Comparison of ENCODE assay signal across 17 mouse cellular contexts in the genomic region with DNA sequence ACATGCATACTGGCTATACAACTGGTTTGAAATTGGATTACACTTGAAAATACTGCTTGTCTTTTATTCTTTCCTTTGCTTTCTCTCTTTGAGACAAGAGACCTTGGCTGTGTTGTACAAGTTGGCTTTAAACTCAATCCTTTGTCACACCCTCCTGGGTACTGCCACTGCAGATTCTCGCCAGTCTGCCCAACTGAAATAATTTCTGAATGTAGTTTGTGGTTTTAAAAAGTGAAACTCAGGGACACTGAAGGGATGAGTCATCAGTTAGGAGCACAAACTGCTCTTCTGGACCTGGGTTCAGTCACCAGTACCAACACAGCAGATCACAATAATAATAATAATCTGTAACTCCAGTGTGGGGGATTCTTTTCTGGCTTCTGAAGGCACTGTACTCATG. TPM values are rescaled to one million over a fixed set of nuclear protein-coding genes. Genes with fewer than 3 reads are reported as not detected.
DNase-seq lines count a peak whose midpoint lies in the region; ATAC-seq and TF ChIP-seq lines count a peak whose summit lies in the region.
"Had no signal": no experiment of that assay in that cellular context is flagged by ENCODE, and none has a peak within 500 bp of the region (broad histone marks: within the 10 kb centered on the region; RNA-seq: fewer than 3 reads in every experiment).

No protein-coding gene starts in this region.

- intact Hi-C loops in heart, postnatal 14 days (cut with DNase I) = no loop called here

- H3K27ac ChIP-seq in midbrain, embryonic 15.5 days = no peak overlapping the region
- H3K27ac ChIP-seq: embryonic facial prominence, embryonic 12.5 days; hindbrain, embryonic 15.5 days; liver, embryonic 15.5 days; midbrain, embryonic 12.5 days had no signal

- ATAC-seq in megakaryocyte, adult 5-6 weeks (ENCODE audit: poor library complexity, severe bottlenecking) = no peak
- no peak for ATAC-seq in midbrain, embryonic 15.5 days (replicated peaks)

- no peak for TF ChIP-seq POLR2A in myocyte (IDR thresholded peaks at IDR 0.05; ENCODE audit: insufficient read length, low read depth)

- H3K9ac ChIP-seq in midbrain, embryonic 15.5 days = no peak overlapping the region
- H3K9ac ChIP-seq: embryonic facial prominence, embryonic 12.5 days; hindbrain, embryonic 15.5 days; liver, embryonic 15.5 days; midbrain, embryonic 12.5 days had no signal

- peaks cover 31% of the 10 kb centered on the region for H3K79me2 ChIP-seq in myocyte (ENCODE audit: control insufficient read depth, insufficient read depth)

- H3K9me3 ChIP-seq in megakaryocyte, embryonic 14.5 days = no peaks in the 10 kb centered on the region
- H3K9me3 ChIP-seq in midbrain, embryonic 15.5 days = no peaks in the 10 kb centered on the region
- H3K9me3 ChIP-seq: embryonic facial prominence, embryonic 12.5 days; hindbrain, embryonic 15.5 days; liver, embryonic 15.5 days; midbrain, embryonic 12.5 days had no signal

- H3ac ChIP-seq in myocyte (ENCODE audit: control insufficient read depth, insufficient read length) = no peak overlapping the region

- H3K4me2 ChIP-seq in myocyte (ENCODE audit: low read depth) = peak overlapping the region; percentile 22
- no peak overlapping the region for H3K4me2 ChIP-seq in midbrain, embryonic 15.5 days
- H3K4me2 ChIP-seq: embryonic facial prominence, embryonic 12.5 days; hindbrain, embryonic 15.5 days; liver, embryonic 15.5 days; midbrain, embryonic 12.5 days had no signal

- WGBS in midbrain, embryonic 15.5 days = 81% methylated on average over 1 of the region's 1 CpGs

- H3K36me3 ChIP-seq in megakaryocyte, embryonic 14.5 days (replicated peaks; ENCODE audit: low read length) = peaks cover 79% of the 10 kb centered on the region
- peaks cover 8% of the 10 kb centered on the region for H3K36me3 ChIP-seq in myocyte (ENCODE audit: control insufficient read depth, insufficient read depth)
- H3K36me3 ChIP-seq in midbrain, embryonic 15.5 days (replicated peaks) = peaks cover 13% of the 10 kb centered on the region

- peak overlapping the region; percentile 19 for H3K4me3 ChIP-seq in megakaryocyte, embryonic 14.5 days (replicated peaks)
- H3K4me3 ChIP-seq in myocyte = no peak overlapping the region
- no peak overlapping the region for H3K4me3 ChIP-seq in midbrain, embryonic 15.5 days
- H3K4me3 ChIP-seq: embryonic facial prominence, embryonic 12.5 days; hindbrain, embryonic 15.5 days; liver, embryonic 15.5 days; midbrain, embryonic 12.5 days had no signal

- no peaks in the 10 kb centered on the region for H3K27me3 ChIP-seq in megakaryocyte, embryonic 14.5 days (replicated peaks)
- no peaks in the 10 kb centered on the region for H3K27me3 ChIP-seq in myocyte (ENCODE audit: control insufficient read depth, insufficient read depth, insufficient read length)
- no peaks in the 10 kb centered on the region for H3K27me3 ChIP-seq in midbrain, embryonic 15.5 days (replicated peaks)
- H3K27me3 ChIP-seq: embryonic facial prominence, embryonic 12.5 days; hindbrain, embryonic 15.5 days; liver, embryonic 15.5 days; midbrain, embryonic 12.5 days had no signal

- peaks cover 73% of the 10 kb centered on the region for H3K4me1 ChIP-seq in megakaryocyte, embryonic 14.5 days
- H3K4me1 ChIP-seq in midbrain, embryonic 15.5 days = no peaks in the 10 kb centered on the region
- H3K4me1 ChIP-seq: embryonic facial prominence, embryonic 12.5 days; hindbrain, embryonic 15.5 days; midbrain, embryonic 12.5 days had no signal

- peak; percentile 54 for DNase-seq in heart, adult 11 months
- DNase-seq in heart, postnatal 14 days = no peak
- peak; percentile 8 to 20 for DNase-seq in adrenal gland, postnatal 36 days
- no peak for DNase-seq in urinary bladder, adult 18-20 months (ENCODE audit: low spot score in 2 of 2)
- DNase-seq: cerebellum, adult 11-12 months; gastrocnemius, postnatal 36 days; kidney, adult 8-10 months; kidney, postnatal 36 days; lung, postnatal 14 days had no signal

TF ChIP-seq in myocyte, 11 proteins besides CTCF, POLR2A, EP300 and RAD21:
- no peak for TF ChIP-seq POLR2AphosphoS2 (IDR thresholded peaks at IDR 0.05; ENCODE audit: insufficient read length, low read depth)
- no peak for TF ChIP-seq REST (IDR thresholded peaks at IDR 0.05; ENCODE audit: insufficient read depth, insufficient read length)
- TF ChIP-seq USF1 (IDR thresholded peaks at IDR 0.05; ENCODE audit: low read depth) = no peak
- TF ChIP-seq CEBPB (IDR thresholded peaks at IDR 0.05; ENCODE audit: insufficient read depth, poor library complexity, severe bottlenecking) = no peak
- no peak for TF ChIP-seq E2F4 (IDR thresholded peaks at IDR 0.05; ENCODE audit: insufficient read depth)
- TF ChIP-seq MYOD1 (IDR thresholded peaks at IDR 0.05; ENCODE audit: control insufficient read depth in 1 of 3, insufficient read length in 2 of 3, low read depth in 2 of 3) = no peak
- no peak for TF ChIP-seq TCF12 (IDR thresholded peaks at IDR 0.05; ENCODE audit: insufficient read depth, poor library complexity, severe bottlenecking)
- no peak for TF ChIP-seq SRF (IDR thresholded peaks at IDR 0.05; ENCODE audit: control insufficient read depth, insufficient read length, low read depth)
- no peak for TF ChIP-seq TCF3 (IDR thresholded peaks at IDR 0.05; ENCODE audit: insufficient read length, low read depth)
- no peak for TF ChIP-seq MYOG (IDR thresholded peaks at IDR 0.05; ENCODE audit: control insufficient read depth in 1 of 3, insufficient read depth in 1 of 3, insufficient read length in 2 of 3, low read depth in 2 of 3)
- TF ChIP-seq MAX (IDR thresholded peaks at IDR 0.05; ENCODE audit: low read depth) = no peak

RNA-seq across cellular contexts. Expression of a gene that starts 21.8 kb away (rescaled TPM):
- 10 to 100 TPM; 26.1 to 27.7 TPM for total RNA-seq in heart, postnatal 14 days (2021)
- 2.3 and 12.6 TPM in 2 replicates for polyA plus RNA-seq in megakaryocyte, embryonic 14.5 days (2012; ENCODE audit: insufficient read depth, low replicate concordance)
- total RNA-seq in megakaryocyte, adult 5-6 weeks (2015) = 28.9 and 29.2 TPM in 2 replicates
- total RNA-seq in megakaryocyte, adult 5-6 weeks (2017) = 21.5 and 21.9 TPM in 2 replicates
- 10 to 100 TPM; 32.4 to 37.3 TPM for total RNA-seq in adrenal gland, postnatal 36 days (2021)
- polyA plus RNA-seq in myocyte (2012; fragmentation: generic; extraction: Trizol) = 4.9 TPM
- polyA plus RNA-seq in midbrain, embryonic 15.5 days (2015; fragmentation: Nextera tagmentation; extraction: Ambion mirVana) = 29.0 and 33.1 TPM in 2 replicates

RNA-seq across cellular contexts. Expression of a gene that starts 44.3 kb away (rescaled TPM):
- 10 to 100 TPM; 43.6 to 48.4 TPM for total RNA-seq in heart, postnatal 14 days (2021)
- polyA plus RNA-seq in megakaryocyte, embryonic 14.5 days (2012; ENCODE audit: insufficient read depth, low replicate concordance) = 19.9 TPM in 1 of 2 replicates, not detected in the other
- 32.1 and 37.8 TPM in 2 replicates for total RNA-seq in megakaryocyte, adult 5-6 weeks (2015)
- total RNA-seq in megakaryocyte, adult 5-6 weeks (2017) = 56.4 and 65.2 TPM in 2 replicates
- 10 to 100 TPM; 60.6 to 66.6 TPM for total RNA-seq in adrenal gland, postnatal 36 days (2021)
- polyA plus RNA-seq in myocyte (2012; fragmentation: generic; extraction: Trizol) = 39.0 TPM
- 73.8 and 77.8 TPM in 2 replicates for polyA plus RNA-seq in midbrain, embryonic 15.5 days (2015; fragmentation: Nextera tagmentation; extraction: Ambion mirVana)

Comparison
In these comparisons a context has a peak if more than half of its experiments do, and no peak if none do; other contexts are left out.
1. DNase-seq: peak in heart, adult 11 months (single experiment) and adrenal gland, postnatal 36 days (2 of 2); none in heart, postnatal 14 days (0 of 2) and urinary bladder, adult 18-20 months (0 of 2).